Mouse (Mus musculus) liver, adult (tissue): ENCODE measurements around the gene Rho.

ENCODE experiments used
- GATA4 ChIP-seq: IDR thresholded peaks from 2 replicates; pipeline ENCODE4 v1.6.1; 2014; ENCODE audit warnings: mild to moderate bottlenecking, low read length; ENCODE audit not compliant: insufficient replicate concordance

The Rho gene

GRCm38 (mm10) chr6:115959151-115959691 lies 27.7 kb downstream of the Rho start:
- peak; percentile 78; the same call in 1 of the 2 replicates for TF ChIP-seq GATA4

GRCm38 (mm10) chr6:115960322-115960721 lies 28.8 kb downstream of the Rho start:
- no peak for TF ChIP-seq GATA4

GRCm38 (mm10) chr6:115961743-115962142 lies 30.2 kb downstream of the Rho start:
- TF ChIP-seq GATA4: no peak

GRCm38 (mm10) chr6:115962439-115963085 lies 31.0 kb downstream of the Rho start:
- no peak for TF ChIP-seq GATA4

- TF ChIP-seq GATA4: no peak
These were observed 32.1 kb downstream of the Rho start for GRCm38 (mm10) chr6:115963656-115964055.

- TF ChIP-seq GATA4: no peak
These were observed 34.8 kb downstream of the Rho start for GRCm38 (mm10) chr6:115966227-115966966.

- no peak for TF ChIP-seq GATA4
These were observed 35.8 kb downstream of the Rho start for GRCm38 (mm10) chr6:115967291-115967880.

GRCm38 (mm10) chr6:115968086-115968485 lies 36.5 kb downstream of the Rho start:
- TF ChIP-seq GATA4: no peak; the same call in 1 of the 2 replicates

- TF ChIP-seq GATA4: no peak
These were observed 37.2 kb downstream of the Rho start for GRCm38 (mm10) chr6:115968700-115969099.

GRCm38 (mm10) chr6:115969103-115969502 lies 37.6 kb downstream of the Rho start:
- TF ChIP-seq GATA4: no peak

GRCm38 (mm10) chr6:115969952-115970351 lies 38.4 kb downstream of the Rho start:
- TF ChIP-seq GATA4: no peak

- TF ChIP-seq GATA4: peak; percentile 37; the same call in 1 of the 2 replicates
These were observed 39.9 kb downstream of the Rho start for GRCm38 (mm10) chr6:115971273-115972060.

- TF ChIP-seq GATA4: no peak
These were observed 40.7 kb downstream of the Rho start for GRCm38 (mm10) chr6:115972083-115972764.

- TF ChIP-seq GATA4: no peak
These were observed 41.8 kb downstream of the Rho start for GRCm38 (mm10) chr6:115973139-115973875.
